Mouse (Mus musculus): ENCODE data around the gene Tmem208.

The Tmem208 gene

DNA sequence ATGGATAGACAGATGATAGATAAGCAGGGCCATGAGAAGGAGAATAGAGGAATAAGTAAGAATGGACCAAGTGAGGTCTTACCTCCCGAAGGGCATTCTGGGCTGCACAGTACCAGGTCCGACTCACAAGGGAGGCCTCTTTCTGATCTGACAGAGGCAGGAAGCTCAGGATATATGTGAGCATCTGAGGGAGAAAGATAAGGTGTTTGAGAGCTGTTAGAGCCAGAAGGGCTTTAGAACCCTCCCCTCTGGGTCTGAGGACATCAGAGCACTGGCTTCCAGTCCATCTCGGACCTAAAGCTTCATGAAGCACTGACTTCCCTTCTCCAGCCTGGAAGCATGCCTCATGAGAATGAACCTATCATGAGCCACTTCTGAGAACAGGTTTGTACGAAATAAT lies 3.0 kb upstream of the Tmem208 start:
- no peak for DNase-seq (ENCODE audit: extremely low read depth, insufficient read length, low spot score)

- DNase-seq (ENCODE audit: extremely low read depth, insufficient read length, low spot score): no peak
These were observed 487 bp upstream of the Tmem208 start for GRCm38 (mm10) chr8:105325641-105326093.

DNA sequence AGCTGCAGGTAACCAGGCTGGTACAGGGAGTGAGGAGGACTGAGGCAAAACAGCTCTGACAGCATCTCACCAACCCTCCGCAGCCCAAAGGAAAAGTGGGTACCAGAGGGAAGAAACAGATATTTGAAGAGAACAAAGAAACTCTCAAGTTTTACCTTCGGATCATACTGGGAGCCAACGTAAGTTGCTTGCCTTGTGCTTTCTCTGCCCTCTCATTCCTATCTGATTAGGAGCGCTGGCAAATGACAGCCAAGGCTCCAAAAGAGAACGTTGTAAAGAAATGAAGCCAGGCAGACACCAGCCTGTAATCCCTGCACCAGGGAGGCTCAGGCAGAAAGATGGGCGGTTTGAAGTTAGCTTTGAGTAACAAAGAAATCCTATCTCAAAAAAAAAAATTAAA lies 814 bp downstream of the Tmem208 start:
- no peak for DNase-seq (ENCODE audit: extremely low read depth, insufficient read length, low spot score)

DNA sequence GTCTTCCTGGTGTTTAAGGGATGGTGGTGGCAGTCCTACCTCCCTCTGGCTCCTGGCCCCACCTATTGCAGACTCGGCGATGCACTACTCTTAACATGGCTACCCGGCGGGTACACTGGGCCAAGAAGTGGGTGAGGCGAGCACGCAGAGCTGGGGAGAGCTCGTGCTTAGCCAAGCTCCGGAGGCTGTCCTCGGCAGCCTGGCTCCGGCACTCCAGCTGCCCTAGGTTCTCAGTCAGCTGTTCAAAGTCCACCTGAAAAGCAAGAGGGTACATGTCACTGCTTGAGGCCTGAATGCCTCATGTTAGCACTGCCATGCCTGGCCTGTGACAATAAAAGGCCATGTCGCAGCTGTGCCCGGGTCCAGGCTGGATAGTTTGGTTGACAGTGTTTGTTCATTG lies 4.2 kb downstream of the Tmem208 start:
- DNase-seq (ENCODE audit: extremely low read depth, insufficient read length, low spot score): no peak

DNA sequence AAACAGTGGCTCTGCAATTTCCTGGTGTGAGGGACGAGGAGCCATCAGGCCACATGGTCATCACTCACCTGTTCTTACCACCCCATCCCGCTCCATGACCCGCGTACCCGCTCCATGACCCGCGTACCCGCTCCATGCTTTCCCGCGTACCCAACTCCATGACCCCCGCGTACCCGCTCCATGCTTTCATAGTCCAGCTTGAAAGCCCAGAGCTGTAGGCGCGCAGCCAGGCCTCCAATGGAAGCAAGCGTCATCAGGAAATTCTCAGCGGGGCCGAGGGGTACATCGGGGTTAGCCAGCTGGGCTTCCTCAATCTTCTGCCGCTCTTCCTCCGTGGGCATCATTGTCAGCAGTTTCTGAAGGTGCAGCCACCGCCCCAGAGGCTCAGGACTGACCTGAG lies 5.3 kb downstream of the Tmem208 start:
- no peak for DNase-seq (ENCODE audit: extremely low read depth, insufficient read length, low spot score)

DNA sequence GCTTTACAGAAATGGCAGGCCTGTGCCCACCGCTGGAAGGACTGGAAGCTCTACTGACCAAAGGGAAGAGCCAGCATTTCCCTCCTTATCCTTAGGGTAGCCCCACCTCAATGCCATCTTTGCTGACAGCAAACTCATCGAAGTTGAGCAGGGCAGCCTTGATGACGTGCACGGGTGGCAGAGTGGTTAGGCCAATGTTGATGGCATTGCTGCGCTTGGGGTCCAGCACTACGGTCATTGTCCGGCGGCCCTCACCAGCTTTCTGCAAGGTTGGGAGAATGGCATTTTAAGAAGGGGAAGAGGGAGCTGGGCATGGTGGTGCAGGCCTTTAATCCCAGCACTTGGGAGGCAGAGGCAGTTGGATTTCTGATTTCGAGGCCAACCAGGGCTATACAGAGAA lies 5.8 kb downstream of the Tmem208 start:
- no peak for DNase-seq (ENCODE audit: extremely low read depth, insufficient read length, low spot score)

DNA sequence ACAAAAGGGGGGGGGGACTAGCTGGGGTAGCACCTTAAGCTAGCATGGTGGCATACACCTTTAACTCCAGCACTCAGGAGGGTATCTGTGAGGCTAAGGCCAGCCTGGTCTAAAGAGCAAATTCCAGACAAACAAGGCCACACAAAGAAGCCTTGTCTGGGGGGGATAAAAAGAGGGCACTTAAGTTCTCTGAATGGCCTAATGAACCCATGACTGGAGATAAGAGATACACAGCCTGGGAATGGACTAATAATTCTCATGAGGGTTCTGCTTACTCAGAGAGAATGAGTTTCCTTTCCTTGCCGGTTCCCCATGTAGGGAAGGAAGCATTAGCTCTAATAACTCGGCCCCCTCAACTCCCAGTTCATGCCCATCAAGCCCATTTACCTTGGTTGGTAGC lies 6.4 kb downstream of the Tmem208 start:
- DNase-seq (ENCODE audit: extremely low read depth, insufficient read length, low spot score): no peak

DNA sequence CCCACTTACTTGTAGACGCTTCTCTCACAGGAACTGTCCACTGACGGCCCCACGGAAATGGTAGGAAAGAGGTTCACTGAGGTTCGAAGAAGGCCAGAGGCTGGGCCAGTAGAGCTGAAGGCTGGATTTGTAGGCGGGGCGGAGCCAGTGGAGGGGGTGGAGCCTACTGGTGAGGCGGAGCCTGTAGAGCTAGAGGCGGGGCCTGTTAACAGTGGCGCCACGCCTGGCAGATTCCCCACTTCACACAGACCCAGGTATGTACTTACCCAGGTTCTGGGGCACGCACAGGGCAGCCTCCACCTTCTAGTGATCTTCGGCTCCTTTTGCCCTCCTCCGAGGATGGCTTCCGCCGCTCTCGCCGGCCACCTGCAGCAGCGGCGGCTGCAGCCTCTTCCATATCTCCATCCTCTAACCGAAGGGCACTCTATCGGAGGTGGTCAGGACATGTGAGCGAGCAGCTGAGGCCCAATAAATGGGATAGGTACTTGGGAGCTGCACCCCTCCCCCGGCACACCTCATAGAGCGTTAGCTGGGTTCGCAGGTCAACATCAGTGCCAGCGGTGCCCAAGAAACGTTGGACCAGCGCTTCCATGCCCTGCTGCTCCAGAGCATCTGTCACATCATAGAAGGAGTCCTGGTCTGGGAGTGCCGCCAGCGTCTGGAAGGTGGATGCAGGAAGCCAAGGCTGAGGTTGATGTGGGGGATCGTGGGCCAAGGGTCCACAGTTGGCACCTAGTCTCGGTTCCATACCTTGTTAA lies 10.4 kb downstream of the Tmem208 start:
- no peak for DNase-seq (ENCODE audit: extremely low read depth, insufficient read length, low spot score)

DNA sequence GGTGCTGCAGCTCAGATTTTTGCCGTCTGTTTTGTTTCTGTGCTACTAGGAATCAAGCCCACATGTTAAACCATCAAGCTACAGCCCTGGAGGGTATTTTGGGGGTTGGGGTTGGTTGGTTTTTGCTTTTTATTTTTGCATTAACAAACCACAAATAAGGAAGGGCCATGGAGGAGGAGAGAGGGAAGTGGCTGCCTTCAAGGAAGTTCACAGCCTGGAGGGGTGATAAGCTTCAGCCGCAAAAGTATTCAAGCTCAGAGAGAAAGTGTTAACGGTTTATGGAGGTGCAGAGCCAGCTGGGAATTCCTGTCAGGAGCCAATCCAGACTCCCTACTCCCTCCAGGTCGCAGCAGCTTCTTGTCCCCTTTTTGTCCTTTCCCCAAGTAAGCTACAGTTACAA lies 12.8 kb downstream of the Tmem208 start:
- DNase-seq (ENCODE audit: extremely low read depth, insufficient read length, low spot score): no peak

DNA sequence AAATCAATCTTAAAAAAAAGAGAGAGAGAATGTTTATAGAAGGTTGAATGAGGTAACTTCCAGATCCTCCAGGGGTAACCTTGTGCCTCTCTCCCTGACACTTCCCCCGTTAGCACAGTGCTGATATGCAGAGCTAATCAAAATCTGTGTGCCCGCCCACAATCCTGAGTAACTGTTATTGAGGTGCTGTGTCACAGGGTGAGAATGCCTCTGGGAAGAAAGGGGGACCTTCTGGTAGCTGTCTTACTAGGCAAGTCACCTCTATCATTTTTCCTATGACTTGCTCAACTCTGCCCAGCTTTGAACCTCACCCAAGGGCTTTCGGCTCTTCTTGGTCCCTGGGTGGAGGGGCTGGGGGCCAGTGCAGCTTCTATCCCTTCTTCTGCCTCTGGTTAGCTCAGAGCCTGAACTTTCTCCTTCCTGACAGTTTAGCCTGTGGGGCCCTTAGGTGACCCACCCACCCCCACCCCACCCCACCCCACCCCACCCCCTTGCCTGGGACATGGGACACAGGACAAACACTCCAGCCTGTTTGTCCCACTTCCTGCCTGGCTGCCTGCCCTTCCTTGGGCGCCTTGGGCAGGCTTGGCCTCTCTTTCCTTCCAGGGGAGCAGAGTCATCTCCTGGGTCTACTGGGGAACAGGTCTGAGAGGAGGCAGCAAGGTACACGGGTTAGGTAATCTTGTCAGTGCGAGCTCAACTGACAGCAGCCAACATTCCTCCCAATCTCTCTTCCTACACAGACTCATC lies 13.9 kb downstream of the Tmem208 start:
- no peak for DNase-seq (ENCODE audit: extremely low read depth, insufficient read length, low spot score)

DNA sequence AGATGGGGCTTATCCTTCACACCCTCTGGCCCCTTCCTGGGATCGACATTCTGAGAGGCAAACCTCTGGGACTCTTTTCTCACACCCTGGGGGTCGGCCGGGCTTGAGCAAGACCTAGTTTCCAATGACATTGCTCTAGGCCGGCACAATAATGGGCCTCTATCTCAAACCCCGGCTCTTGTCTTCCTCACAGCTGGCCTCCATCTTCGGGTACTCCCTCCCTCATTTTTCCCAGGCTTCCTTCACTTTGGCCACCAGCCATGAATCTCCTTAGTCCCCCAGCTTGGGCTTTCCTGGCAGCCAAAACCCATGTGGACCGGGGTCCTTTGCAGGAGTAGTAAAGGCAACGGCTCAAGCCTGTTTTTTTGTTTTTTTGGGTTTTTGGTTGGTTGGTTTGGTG lies 15.2 kb downstream of the Tmem208 start:
- no peak for DNase-seq (ENCODE audit: extremely low read depth, insufficient read length, low spot score)

GRCm38 (mm10) chr8:105342768-105343167 lies 16.6 kb downstream of the Tmem208 start:
- no peak for DNase-seq (ENCODE audit: extremely low read depth, insufficient read length, low spot score)

GRCm38 (mm10) chr8:105343791-105344574 lies 17.8 kb downstream of the Tmem208 start:
- no peak for DNase-seq (ENCODE audit: extremely low read depth, insufficient read length, low spot score)

GRCm38 (mm10) chr8:105345061-105345975 lies 19.2 kb downstream of the Tmem208 start:
- DNase-seq (ENCODE audit: extremely low read depth, insufficient read length, low spot score): peak; percentile 63

DNA sequence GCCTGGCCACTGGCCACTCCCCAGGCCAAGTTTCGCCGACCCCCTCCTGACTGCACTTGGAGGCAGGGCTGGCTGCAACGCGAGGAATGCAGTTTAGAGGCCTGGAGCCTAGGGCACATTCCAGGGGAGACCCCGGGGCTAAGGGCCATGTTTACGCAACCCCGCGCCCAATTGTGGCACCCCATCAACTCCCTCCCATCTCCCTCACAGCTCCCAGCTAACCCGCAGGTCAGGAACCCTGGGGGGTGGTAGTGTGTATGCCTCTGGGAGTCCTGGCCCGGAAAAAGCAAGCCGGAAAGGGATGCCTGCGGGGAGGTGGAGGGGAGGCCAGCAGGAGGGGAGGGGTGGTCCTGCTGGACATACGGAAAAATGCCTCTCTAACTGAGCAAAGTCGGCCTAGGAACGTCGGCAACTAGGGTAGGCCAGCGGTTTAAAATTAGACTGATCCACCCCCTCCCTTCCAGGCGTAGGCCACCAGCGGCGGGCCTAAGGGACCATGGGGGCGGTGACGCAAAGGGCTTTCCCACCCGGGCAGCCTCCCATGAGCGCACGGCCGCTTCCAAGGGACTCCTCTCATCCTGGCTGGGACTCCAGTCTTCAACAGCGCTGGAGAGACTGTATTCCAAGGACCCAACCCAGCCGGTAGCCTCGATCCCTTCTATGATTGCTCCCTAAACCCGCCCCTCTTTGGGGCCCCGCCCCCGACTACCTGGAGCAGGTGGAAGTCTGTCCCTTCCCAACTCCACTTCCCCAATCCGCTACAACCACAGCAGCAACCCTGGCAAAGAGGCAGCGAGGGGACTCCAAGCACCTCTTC lies 20.7 kb downstream of the Tmem208 start:
- peak; percentile 73 for DNase-seq (ENCODE audit: extremely low read depth, insufficient read length, low spot score)

- DNase-seq (ENCODE audit: extremely low read depth, insufficient read length, low spot score): peak; percentile 98
These were observed 21.5 kb downstream of the Tmem208 start, which contains the start of gene Fhod1 for GRCm38 (mm10) chr8:105347428-105348221. Gene Fhod1, minus strand, starts transcription at chr8:105347953.

- peak; percentile 74 for DNase-seq (ENCODE audit: extremely low read depth, insufficient read length, low spot score)
These were observed 22.4 kb downstream of the Tmem208 start, which contains the start of gene Slc9a5 for GRCm38 (mm10) chr8:105348450-105349095. Gene Slc9a5, plus strand, starts transcription at chr8:105348843.
